Mouse (Mus musculus) adrenal gland, postnatal 25 days (tissue): ENCODE results near the gene Ptprt. TPM values are rescaled to one million over a fixed set of nuclear protein-coding genes. Genes with fewer than 3 reads are reported as not detected.

Experiments used
- DNase-seq: peaks from one replicate; pipeline ENCODE4 v3.0.0; 2021; ENCODE audit warnings: mixed read lengths
- total RNA-seq: library from RNA; stranded (reverse); gene quantifications from 2 replicates; pipeline ENCODE4 v1.2.3, GENCODE M21; 2021

The Ptprt gene
- total RNA-seq, 1 experiment from 2014 or later = 0.15 TPM

- DNase-seq = no peak
Observed at GRCm38 (mm10) chr2:161907214-161907613, 753.7 kb downstream of the Ptprt start.

- DNase-seq = no peak
Observed at GRCm38 (mm10) chr2:161902196-161902595, 758.8 kb downstream of the Ptprt start.

DNA sequence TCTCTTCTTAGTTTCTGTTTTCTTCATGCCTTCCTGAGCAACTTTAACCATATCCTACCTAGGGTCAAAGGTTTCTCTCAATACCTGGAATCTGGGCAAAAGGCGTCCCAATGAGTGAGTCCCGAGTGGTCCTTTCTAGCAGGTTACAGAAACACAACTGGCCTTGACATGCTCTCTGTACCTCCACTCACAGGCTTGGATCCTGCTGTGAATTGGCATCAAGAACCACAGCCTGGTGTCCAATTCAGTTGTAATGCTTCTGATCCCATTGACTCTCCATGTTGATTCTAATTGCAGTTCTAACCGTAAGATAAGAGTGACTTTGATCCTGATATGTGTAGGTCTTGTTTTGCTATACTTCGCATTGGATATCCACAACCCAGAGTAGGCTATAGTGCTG lies 776.5 kb downstream of the Ptprt start:
- DNase-seq = no peak

DNA sequence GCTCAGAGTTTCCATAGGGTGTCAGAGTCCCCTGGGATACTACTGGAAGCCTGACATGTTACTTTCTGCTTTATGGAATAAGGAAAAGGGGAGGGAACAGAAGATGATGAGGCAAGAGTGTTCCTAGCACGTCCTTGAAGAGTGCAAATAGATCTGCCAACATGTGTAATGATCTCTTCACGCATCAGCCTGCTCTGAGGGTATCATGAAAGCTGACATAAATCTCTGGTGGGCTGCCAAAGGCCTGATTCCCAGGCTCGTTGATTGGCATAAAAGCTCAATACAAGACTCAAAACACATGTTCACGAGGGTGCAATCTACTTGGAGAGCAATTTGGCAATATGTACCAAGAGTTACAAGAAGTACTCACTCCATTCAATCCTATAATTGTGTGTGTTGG lies 778.4 kb downstream of the Ptprt start:
- DNase-seq = no peak

DNA sequence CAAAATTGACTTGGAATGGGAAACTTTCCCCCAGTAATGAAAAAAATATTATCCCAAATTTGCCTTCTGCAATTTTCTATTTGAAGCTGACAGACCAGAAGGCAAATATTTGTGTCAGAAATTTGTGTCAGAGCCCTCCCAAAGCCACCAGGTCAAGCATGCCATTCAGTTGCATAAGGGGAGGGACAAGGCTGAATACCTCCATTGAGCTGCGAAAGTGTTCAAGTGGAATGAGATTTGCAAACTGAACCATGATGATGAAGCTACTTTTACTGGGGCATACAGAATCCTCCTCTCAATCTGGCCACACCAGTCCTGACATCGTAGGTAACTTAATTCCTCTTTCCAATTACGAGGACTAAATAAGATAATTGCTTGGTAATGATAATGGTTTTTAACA lies 780.0 kb downstream of the Ptprt start:
- no peak for DNase-seq

GRCm38 (mm10) chr2:161865231-161865630 lies 795.7 kb downstream of the Ptprt start:
- peak; percentile 1 for DNase-seq

GRCm38 (mm10) chr2:161858813-161859212 lies 802.1 kb downstream of the Ptprt start:
- DNase-seq = no peak

DNA sequence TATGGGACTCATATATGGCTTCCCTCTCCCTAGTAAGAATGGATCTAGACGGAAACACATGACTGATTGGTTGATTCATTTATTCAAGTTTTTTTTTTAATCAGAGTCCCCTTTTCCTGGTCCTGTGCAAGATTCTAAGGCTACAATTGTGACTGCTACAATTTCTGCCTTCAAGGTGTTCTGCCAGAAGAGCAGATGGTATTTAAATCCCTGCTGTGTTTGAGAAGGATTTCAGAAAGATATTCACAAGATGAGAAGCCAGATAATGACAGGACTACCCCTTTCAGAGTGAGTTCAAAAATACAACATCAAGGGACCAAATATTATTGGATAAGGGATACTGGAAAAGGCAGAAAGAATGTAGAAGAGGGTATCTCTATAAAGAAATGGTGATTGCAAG lies 802.6 kb downstream of the Ptprt start:
- no peak for DNase-seq

DNA sequence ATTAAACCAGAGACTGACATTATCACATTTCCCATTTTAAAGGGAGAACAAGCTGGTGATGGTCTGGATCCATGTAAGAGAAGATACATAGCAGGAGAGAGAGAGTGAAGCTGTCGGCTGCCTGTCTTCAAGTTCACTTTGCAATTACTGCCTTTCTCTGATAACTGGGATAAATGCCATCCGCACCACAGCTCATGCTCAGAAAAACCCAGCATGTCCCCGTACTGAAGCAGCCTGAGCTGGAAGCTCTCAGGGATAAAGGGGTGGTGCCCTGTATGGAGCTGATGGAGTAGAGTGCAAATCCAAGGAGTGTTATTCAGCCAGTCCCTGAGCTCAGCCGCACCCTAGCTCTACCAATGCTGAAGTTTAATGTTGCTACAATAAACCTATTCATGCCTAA lies 825.9 kb downstream of the Ptprt start:
- DNase-seq = no peak

DNA sequence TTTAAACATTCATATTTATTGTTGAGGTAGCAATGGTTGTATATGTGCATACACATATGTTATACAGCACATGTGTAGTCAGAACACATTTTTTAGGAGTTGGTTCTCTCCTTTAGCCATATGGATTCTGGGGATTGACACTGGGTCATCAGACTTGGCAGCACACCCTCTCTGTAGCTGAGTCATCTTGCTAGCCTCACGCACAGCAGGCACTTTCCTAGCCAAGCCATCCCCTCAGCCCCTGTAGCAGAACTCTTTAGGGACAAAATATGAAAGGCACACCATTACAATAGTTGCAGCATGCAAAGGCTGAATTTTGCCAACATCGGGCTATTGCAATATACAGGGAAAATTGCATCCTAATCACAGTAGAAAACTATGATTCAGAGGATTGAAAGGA lies 827.1 kb downstream of the Ptprt start:
- DNase-seq = no peak

DNA sequence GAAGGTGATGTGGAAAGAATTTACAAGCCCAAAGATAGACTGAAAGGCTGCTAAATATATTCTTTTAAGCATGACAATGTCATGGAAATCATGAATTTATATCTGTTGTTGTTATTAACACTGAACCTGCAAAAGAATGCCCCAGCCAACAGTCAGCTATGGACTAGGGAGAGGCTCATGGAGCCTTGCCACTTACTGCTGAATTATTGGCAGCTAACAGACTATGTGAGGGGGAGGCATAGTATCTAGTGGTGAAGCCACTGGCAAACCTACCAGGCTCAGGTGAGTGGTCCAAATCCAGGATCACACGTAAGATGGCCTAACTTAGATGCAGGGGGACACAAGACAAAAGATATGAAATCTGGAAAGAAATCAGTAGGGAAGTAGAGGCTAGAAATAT lies 847.6 kb downstream of the Ptprt start:
- no peak for DNase-seq

GRCm38 (mm10) chr2:161808086-161808801 lies 852.7 kb downstream of the Ptprt start:
- DNase-seq = no peak

GRCm38 (mm10) chr2:161806287-161807007 lies 854.5 kb downstream of the Ptprt start:
- DNase-seq = no peak

GRCm38 (mm10) chr2:161799946-161800345 lies 861.0 kb downstream of the Ptprt start:
- DNase-seq = no peak

GRCm38 (mm10) chr2:161767528-161767927 lies 893.4 kb downstream of the Ptprt start:
- no peak for DNase-seq

DNA sequence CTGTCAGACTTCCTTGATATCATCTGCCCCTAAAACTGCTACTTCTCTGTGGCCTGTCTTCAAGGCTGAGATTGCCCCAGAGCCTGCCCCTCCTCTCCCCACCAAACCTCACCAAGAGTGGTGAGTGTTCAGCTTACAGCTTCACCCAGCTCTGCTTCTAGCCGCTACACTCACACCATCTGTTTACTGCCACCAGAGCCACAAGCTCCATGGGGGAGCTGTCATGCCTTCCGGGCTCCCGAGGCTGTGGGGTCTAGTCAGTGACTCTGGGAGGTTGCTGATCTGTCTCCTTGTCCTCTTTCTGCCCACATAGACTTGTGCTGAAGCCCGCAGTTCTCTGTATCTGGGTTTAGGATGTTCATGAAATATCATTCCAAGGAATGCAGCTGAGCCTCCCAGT lies 947.9 kb downstream of the Ptprt start:
- DNase-seq = no peak

DNA sequence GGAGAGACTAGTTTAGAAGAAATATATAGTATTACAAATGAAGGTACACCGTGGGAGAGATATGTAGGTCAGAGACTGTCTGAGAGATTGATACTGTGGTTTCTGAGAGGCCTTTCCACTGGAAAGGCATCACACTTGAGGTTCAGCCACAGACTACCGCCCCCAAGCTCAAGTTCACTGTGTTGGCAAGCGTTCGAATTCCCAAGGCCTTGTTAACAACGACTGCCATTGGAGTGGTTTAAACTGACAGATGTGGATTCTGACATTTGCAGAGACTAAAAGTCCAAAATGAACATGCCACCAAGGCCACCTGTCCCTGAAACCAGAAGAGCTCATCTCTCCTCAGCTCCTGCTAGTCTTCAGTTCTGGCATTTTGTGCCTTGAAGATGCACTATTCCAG lies 951.6 kb downstream of the Ptprt start:
- DNase-seq = peak; percentile 22

DNA sequence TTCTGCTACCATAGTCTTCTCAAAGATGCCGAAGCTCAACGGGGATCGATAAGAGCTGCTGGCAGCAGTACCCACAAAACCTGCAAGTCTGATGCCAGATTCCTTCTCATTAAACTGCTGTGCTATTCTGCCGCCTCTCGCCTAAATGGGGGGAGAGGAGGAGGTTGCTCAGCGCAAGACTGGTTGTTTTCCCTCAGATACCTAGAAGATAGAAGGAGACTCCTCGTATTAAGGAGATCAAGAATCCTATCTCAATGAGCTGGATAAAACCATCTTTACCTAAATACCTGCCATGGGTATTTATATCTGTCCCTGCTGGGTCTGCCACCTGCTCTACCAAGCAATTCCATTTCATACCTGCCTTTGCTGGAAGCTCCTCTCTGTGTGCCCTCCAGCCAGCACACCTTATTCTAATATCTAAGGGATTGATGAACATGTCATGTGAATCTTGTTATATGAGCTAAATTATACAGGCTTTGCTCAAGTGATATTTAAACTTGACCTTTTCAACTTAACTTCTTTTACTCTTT lies 954.5 kb downstream of the Ptprt start:
- DNase-seq = no peak

DNA sequence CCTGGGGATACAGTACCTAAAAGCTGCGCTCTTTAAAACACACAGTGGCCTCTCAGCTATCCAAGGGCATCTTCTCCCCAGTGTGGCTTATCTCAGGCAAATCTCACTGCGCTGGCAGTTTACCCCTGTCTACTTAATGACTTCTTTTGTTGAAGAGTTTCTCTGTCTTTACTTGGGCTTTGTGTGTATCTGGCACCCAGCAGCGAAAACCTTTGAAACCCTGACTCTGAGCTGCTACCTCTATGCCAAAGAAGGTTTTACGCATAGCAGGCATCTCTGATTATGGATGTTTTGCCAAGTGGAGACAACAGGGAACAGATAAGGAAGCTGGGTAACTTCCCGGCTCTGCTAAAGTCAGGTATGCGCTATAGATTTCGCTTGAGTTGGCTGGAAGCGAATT lies 956.1 kb downstream of the Ptprt start:
- peak; percentile 2 for DNase-seq

GRCm38 (mm10) chr2:161704410-161704809 lies 956.5 kb downstream of the Ptprt start:
- peak; percentile 83 for DNase-seq

DNA sequence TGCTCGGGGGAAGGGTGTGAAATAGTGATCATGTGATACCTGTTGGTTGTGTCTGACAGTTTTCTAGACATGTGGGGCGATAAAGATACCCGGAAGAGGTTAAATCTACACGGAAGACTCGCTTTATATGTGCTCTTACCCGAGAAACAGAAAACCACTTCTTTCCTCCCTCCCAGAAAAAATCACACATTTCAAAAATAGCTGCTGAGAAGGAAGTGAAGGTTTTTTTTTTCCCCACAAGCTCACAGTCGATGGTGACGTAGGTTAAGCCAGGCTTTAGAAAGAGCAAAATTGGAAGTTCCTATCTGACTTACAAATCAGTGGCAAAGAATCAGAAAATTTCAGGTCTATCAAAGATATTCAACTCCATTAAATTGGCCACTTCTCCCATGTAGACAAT lies 965.1 kb downstream of the Ptprt start:
- DNase-seq = no peak

DNA sequence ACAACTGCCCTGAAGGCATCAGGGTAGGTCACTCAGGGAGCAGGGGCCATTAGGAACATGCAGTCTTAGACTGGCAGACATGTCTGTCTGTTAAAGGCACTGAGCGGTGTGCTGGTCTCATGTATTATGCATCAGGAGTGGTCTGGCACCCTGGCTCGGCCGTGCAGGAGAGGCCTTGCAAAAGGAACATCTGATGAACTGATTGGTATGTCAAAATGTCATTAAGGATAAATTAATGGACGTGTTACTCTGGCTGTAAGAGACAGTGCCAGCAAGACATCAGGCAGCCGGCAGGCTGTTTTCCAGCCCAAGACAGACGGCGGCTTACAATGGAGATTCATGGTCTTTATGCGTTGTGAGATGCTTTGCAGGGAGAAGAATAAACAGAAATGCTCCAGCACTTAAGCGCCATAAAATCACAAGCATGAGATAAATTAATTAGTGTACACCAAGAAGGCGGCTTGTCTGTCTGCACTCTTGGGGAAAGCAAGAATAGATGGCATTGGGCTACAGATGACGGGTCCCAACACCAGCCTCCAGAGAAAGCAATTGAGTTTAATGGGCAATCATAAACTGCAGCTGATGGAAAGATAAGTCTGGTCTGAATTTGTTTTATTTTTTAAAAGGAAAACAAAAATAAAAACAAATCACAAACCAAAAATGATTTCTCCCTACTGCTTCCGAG lies 992.5 kb downstream of the Ptprt start:
- no peak for DNase-seq

- no peak for DNase-seq
Observed at GRCm38 (mm10) chr2:161661912-161662311, 999.0 kb downstream of the Ptprt start.
